Comparison of ENCODE assay signal across 17 mouse cellular contexts in the genomic region with DNA sequence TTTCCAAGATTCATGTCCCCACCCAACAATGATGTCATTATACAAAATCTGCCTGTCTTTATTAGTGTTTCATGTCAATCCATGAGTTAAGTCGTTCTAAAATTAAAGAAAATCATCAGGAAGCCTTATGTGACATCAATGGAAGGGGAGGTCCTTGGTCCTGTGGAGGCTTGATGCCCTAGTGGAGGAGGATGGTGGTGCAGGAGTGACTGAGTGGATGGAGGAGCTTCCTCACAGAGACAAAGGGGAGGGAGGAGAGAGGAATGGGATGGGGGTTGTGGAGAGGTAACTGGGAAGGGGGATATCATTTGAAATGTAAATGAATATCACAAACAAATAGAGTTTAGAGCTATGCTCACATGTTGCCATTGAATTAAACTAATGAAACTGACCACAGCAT.
DNase-seq lines count a peak whose midpoint lies in the region; ATAC-seq and TF ChIP-seq lines count a peak whose summit lies in the region.
"Had no signal": no experiment of that assay in that cellular context is flagged by ENCODE, and none has a peak within 500 bp of the region (broad histone marks: within the 10 kb centered on the region; RNA-seq: fewer than 3 reads in every experiment).

No protein-coding gene starts in this region.

- 0 out of 2 replicates have a peak, but pooled peaks have one; percentile 63 for ATAC-seq in megakaryocyte, adult 5-6 weeks (ENCODE audit: poor library complexity, severe bottlenecking)

- intact Hi-C loops in heart, adult 2 months (cut with DNase I), result no loop called here
- intact Hi-C loops in left cerebral cortex, adult 2 months (cut with DNase I), result no loop called here

- no peaks in the 10 kb centered on the region for H3K79me2 ChIP-seq in heart, adult 2 months (replicated peaks; ENCODE audit: control insufficient read depth, insufficient read depth, low read length)

- H3K36me3 ChIP-seq in heart, adult 2 months (ENCODE audit: control insufficient read depth, insufficient read depth, low read length), result no peaks in the 10 kb centered on the region
- H3K36me3 ChIP-seq: embryonic facial prominence, embryonic 12.5 days; liver, embryonic 13.5 days had no signal

- H3K9ac ChIP-seq in heart, adult 2 months (ENCODE audit: low read depth, low read length), result no peak overlapping the region
- H3K9ac ChIP-seq: embryonic facial prominence, embryonic 12.5 days; liver, embryonic 13.5 days had no signal

- DNase-seq in heart, adult 2 months, result no peak
- no peak for DNase-seq in heart, postnatal 4 days
- DNase-seq in left cerebral cortex, adult 2 months (ENCODE audit: extremely low spot score in 1 of 2, low spot score in 2 of 2), result no peak
- no peak for DNase-seq in left cerebral cortex, adult 9 months (ENCODE audit: low spot score in 2 of 2)
- DNase-seq in ES-CJ7 (ENCODE audit: low read depth, low spot score), result peak; percentile 34
- no peak for DNase-seq in cerebellum, adult 9-10 months
- no peak for DNase-seq in adrenal gland, postnatal 4 days (ENCODE audit: low spot score in 2 of 2)
- DNase-seq: adrenal gland, adult 2 months; cerebellum, adult 11 months; heart, adult 18-20 months; liver, embryonic 13.5 days; lung, postnatal 10 days; right cerebral cortex, postnatal 14 days; thymus, postnatal 36 days had no signal

- no peak for TF ChIP-seq POLR2A in heart, adult 2 months (IDR thresholded peaks at IDR 0.05; ENCODE audit: insufficient read depth, low read depth, low read length)

- no peak overlapping the region for H3K4me3 ChIP-seq in heart, adult 2 months
- H3K4me3 ChIP-seq in left cerebral cortex, adult 2 months, result no peak overlapping the region
- H3K4me3 ChIP-seq: embryonic facial prominence, embryonic 12.5 days; liver, embryonic 13.5 days had no signal

- H3K27ac ChIP-seq in heart, adult 2 months, result no peak overlapping the region
- no peak overlapping the region for H3K27ac ChIP-seq in left cerebral cortex, adult 2 months
- H3K27ac ChIP-seq: embryonic facial prominence, embryonic 12.5 days; liver, embryonic 13.5 days had no signal

- TF ChIP-seq CTCF in heart, adult 2 months (IDR thresholded peaks at IDR 0.05), result peak; percentile 44
- peak; percentile 20 for TF ChIP-seq CTCF in left cerebral cortex, adult 2 months (IDR thresholded peaks at IDR 0.05)

- H3K27me3 ChIP-seq in heart, adult 2 months (ENCODE audit: control insufficient read depth, insufficient read depth, low read length), result no peaks in the 10 kb centered on the region
- H3K27me3 ChIP-seq: CH12.LX; embryonic facial prominence, embryonic 12.5 days; liver, embryonic 13.5 days had no signal

- no peak for TF ChIP-seq EP300 in heart, adult 2 months (IDR thresholded peaks at IDR 0.05; ENCODE audit: insufficient read depth, low read depth, low read length)

- H3K4me1 ChIP-seq in heart, adult 2 months (ENCODE audit: control insufficient read depth, insufficient read depth, low read length), result peaks cover 1% of the 10 kb centered on the region; the same call in 1 of the 2 replicates
- H3K4me1 ChIP-seq: embryonic facial prominence, embryonic 12.5 days; liver, embryonic 13.5 days had no signal

- 36% methylated on average over 1 of the region's 1 CpGs for WGBS in heart, adult 2 months
